Mouse (Mus musculus): ENCODE data around the gene Astn2. TPM values are rescaled to one million over a fixed set of nuclear protein-coding genes. Genes with fewer than 3 reads are reported as not detected.

The Astn2 gene
- polyA plus RNA-seq, 1 experiment from 2014 or later: 0.17 TPM

- no peaks in the 10 kb centered on the region for H3K27me3 ChIP-seq (replicated peaks; ENCODE audit: control insufficient read depth, insufficient read depth, low read length)
- H3K36me3 ChIP-seq (ENCODE audit: control insufficient read depth, insufficient read depth, low read length): no peaks in the 10 kb centered on the region
- no peak overlapping the region for H3K9ac ChIP-seq (ENCODE audit: low read depth, low read length)
- no peaks in the 10 kb centered on the region for H3K9me3 ChIP-seq (ENCODE audit: control insufficient read depth, low read length)
- no peak overlapping the region for H3K4me3 ChIP-seq (ENCODE audit: low read length)
- no peak overlapping the region for H3K4me2 ChIP-seq (ENCODE audit: low read depth, low read length)
- no peak for ATAC-seq
- no peaks in the 10 kb centered on the region for H3K4me1 ChIP-seq (ENCODE audit: control insufficient read depth, insufficient read depth, low read length)
- H3K27ac ChIP-seq (ENCODE audit: low read length): no peak overlapping the region
- WGBS: 25% methylated on average over 4 of the region's 4 CpGs
These were observed 73.7 kb downstream of the Astn2 start for GRCm38 (mm10) chr4:66330600-66331285.

- Histone ChIP-seq H3K9ac (ENCODE audit: low read depth, low read length) (no peak overlapping the region), H3K36me3 (ENCODE audit: control insufficient read depth, insufficient read depth, low read length) (no peaks in the 10 kb centered on the region), H3K9me3 (ENCODE audit: control insufficient read depth, low read length) (no peaks in the 10 kb centered on the region), H3K4me3 (ENCODE audit: low read length) (no peak overlapping the region), H3K4me2 (ENCODE audit: low read depth, low read length) (no peak overlapping the region), H3K4me1 (ENCODE audit: control insufficient read depth, insufficient read depth, low read length) (no peaks in the 10 kb centered on the region), H3K27me3 (replicated peaks; ENCODE audit: control insufficient read depth, insufficient read depth, low read length) (no peaks in the 10 kb centered on the region), H3K27ac (ENCODE audit: low read length) (no peak overlapping the region)
- no peak for ATAC-seq
- 90% methylated on average over 2 of the region's 2 CpGs for WGBS
These were observed 83.4 kb downstream of the Astn2 start for GRCm38 (mm10) chr4:66321051-66321450.

GRCm38 (mm10) chr4:66314806-66315484, 89.5 kb downstream of the Astn2 start:
- H3K9me3 ChIP-seq (ENCODE audit: control insufficient read depth, low read length): no peaks in the 10 kb centered on the region
- H3K27ac ChIP-seq (ENCODE audit: low read length): no peak overlapping the region
- H3K27me3 ChIP-seq (replicated peaks; ENCODE audit: control insufficient read depth, insufficient read depth, low read length): no peaks in the 10 kb centered on the region
- no peak for ATAC-seq
- no peak overlapping the region for H3K9ac ChIP-seq (ENCODE audit: low read depth, low read length)
- WGBS: 35% methylated on average over 8 of the region's 8 CpGs
- H3K4me2 ChIP-seq (ENCODE audit: low read depth, low read length): no peak overlapping the region
- no peaks in the 10 kb centered on the region for H3K4me1 ChIP-seq (ENCODE audit: control insufficient read depth, insufficient read depth, low read length)
- no peak overlapping the region for H3K4me3 ChIP-seq (ENCODE audit: low read length)
- no peaks in the 10 kb centered on the region for H3K36me3 ChIP-seq (ENCODE audit: control insufficient read depth, insufficient read depth, low read length)

- Histone ChIP-seq H3K27ac (ENCODE audit: low read length) (no peak overlapping the region), H3K4me3 (ENCODE audit: low read length) (no peak overlapping the region), H3K9me3 (ENCODE audit: control insufficient read depth, low read length) (no peaks in the 10 kb centered on the region), H3K27me3 (replicated peaks; ENCODE audit: control insufficient read depth, insufficient read depth, low read length) (no peaks in the 10 kb centered on the region), H3K36me3 (ENCODE audit: control insufficient read depth, insufficient read depth, low read length) (no peaks in the 10 kb centered on the region), H3K4me2 (ENCODE audit: low read depth, low read length) (no peak overlapping the region), H3K9ac (ENCODE audit: low read depth, low read length) (no peak overlapping the region), H3K4me1 (ENCODE audit: control insufficient read depth, insufficient read depth, low read length) (no peaks in the 10 kb centered on the region)
- 66% methylated on average over 1 of the region's 1 CpGs for WGBS
- ATAC-seq: no peak
These were observed 91.7 kb downstream of the Astn2 start for GRCm38 (mm10) chr4:66312733-66313132.

- H3K4me3 ChIP-seq (ENCODE audit: low read length): no peak overlapping the region
- no peaks in the 10 kb centered on the region for H3K9me3 ChIP-seq (ENCODE audit: control insufficient read depth, low read length)
These were observed 93.9 kb downstream of the Astn2 start for GRCm38 (mm10) chr4:66310315-66311020.

GRCm38 (mm10) chr4:66306377-66306776, 98.0 kb downstream of the Astn2 start:
- Histone ChIP-seq H3K4me3 (ENCODE audit: low read length) (no peak overlapping the region), H3K27me3 (replicated peaks; ENCODE audit: control insufficient read depth, insufficient read depth, low read length) (no peaks in the 10 kb centered on the region), H3K9ac (ENCODE audit: low read depth, low read length) (no peak overlapping the region), H3K4me2 (ENCODE audit: low read depth, low read length) (no peak overlapping the region), H3K36me3 (ENCODE audit: control insufficient read depth, insufficient read depth, low read length) (no peaks in the 10 kb centered on the region), H3K4me1 (ENCODE audit: control insufficient read depth, insufficient read depth, low read length) (no peaks in the 10 kb centered on the region), H3K9me3 (ENCODE audit: control insufficient read depth, low read length) (no peaks in the 10 kb centered on the region), H3K27ac (ENCODE audit: low read length) (no peak overlapping the region)
- 76% methylated on average over 6 of the region's 6 CpGs for WGBS
- no peak for ATAC-seq

More at GRCm38 (mm10) chr4:66310315-66311020, 93.9 kb downstream of the Astn2 start:
- Histone ChIP-seq H3K27me3 (replicated peaks; ENCODE audit: control insufficient read depth, insufficient read depth, low read length) (no peaks in the 10 kb centered on the region), H3K9ac (ENCODE audit: low read depth, low read length) (no peak overlapping the region), H3K36me3 (ENCODE audit: control insufficient read depth, insufficient read depth, low read length) (no peaks in the 10 kb centered on the region), H3K27ac (ENCODE audit: low read length) (no peak overlapping the region), H3K4me2 (ENCODE audit: low read depth, low read length) (no peak overlapping the region), H3K4me1 (ENCODE audit: control insufficient read depth, insufficient read depth, low read length) (no peaks in the 10 kb centered on the region)
- WGBS: 85% methylated on average over 7 of the region's 7 CpGs
- ATAC-seq: no peak

- H3K4me2 ChIP-seq (ENCODE audit: low read depth, low read length): no peak overlapping the region
- no peaks in the 10 kb centered on the region for H3K4me1 ChIP-seq (ENCODE audit: control insufficient read depth, insufficient read depth, low read length)
- no peaks in the 10 kb centered on the region for H3K36me3 ChIP-seq (ENCODE audit: control insufficient read depth, insufficient read depth, low read length)
- H3K9me3 ChIP-seq (ENCODE audit: control insufficient read depth, low read length): no peaks in the 10 kb centered on the region
- no peak overlapping the region for H3K4me3 ChIP-seq (ENCODE audit: low read length)
- no peak overlapping the region for H3K9ac ChIP-seq (ENCODE audit: low read depth, low read length)
- 66% methylated on average over 7 of the region's 7 CpGs for WGBS
- no peaks in the 10 kb centered on the region for H3K27me3 ChIP-seq (replicated peaks; ENCODE audit: control insufficient read depth, insufficient read depth, low read length)
- H3K27ac ChIP-seq (ENCODE audit: low read length): no peak overlapping the region
- ATAC-seq: no peak
These were observed 101.6 kb downstream of the Astn2 start for GRCm38 (mm10) chr4:66302686-66303310.

- Histone ChIP-seq H3K27me3 (replicated peaks; ENCODE audit: control insufficient read depth, insufficient read depth, low read length) (no peaks in the 10 kb centered on the region), H3K9ac (ENCODE audit: low read depth, low read length) (no peak overlapping the region), H3K4me1 (ENCODE audit: control insufficient read depth, insufficient read depth, low read length) (no peaks in the 10 kb centered on the region), H3K27ac (ENCODE audit: low read length) (no peak overlapping the region), H3K36me3 (ENCODE audit: control insufficient read depth, insufficient read depth, low read length) (no peaks in the 10 kb centered on the region), H3K4me3 (ENCODE audit: low read length) (no peak overlapping the region), H3K9me3 (ENCODE audit: control insufficient read depth, low read length) (no peaks in the 10 kb centered on the region), H3K4me2 (ENCODE audit: low read depth, low read length) (no peak overlapping the region)
- ATAC-seq: no peak
These were observed 119.4 kb downstream of the Astn2 start for GRCm38 (mm10) chr4:66285034-66285433.

- H3K36me3 ChIP-seq (ENCODE audit: control insufficient read depth, insufficient read depth, low read length): no peaks in the 10 kb centered on the region
- H3K9ac ChIP-seq (ENCODE audit: low read depth, low read length): no peak overlapping the region
- ATAC-seq: no peak
- H3K27me3 ChIP-seq (replicated peaks; ENCODE audit: control insufficient read depth, insufficient read depth, low read length): no peaks in the 10 kb centered on the region
- 79% methylated on average over 4 of the region's 4 CpGs for WGBS
- H3K9me3 ChIP-seq (ENCODE audit: control insufficient read depth, low read length): no peaks in the 10 kb centered on the region
- H3K27ac ChIP-seq (ENCODE audit: low read length): no peak overlapping the region
- no peaks in the 10 kb centered on the region for H3K4me1 ChIP-seq (ENCODE audit: control insufficient read depth, insufficient read depth, low read length)
- no peak overlapping the region for H3K4me3 ChIP-seq (ENCODE audit: low read length)
- no peak overlapping the region for H3K4me2 ChIP-seq (ENCODE audit: low read depth, low read length)
These were observed 128.3 kb downstream of the Astn2 start for GRCm38 (mm10) chr4:66276096-66276495.
